Mouse (Mus musculus): ENCODE results near the gene Clnk.
A peak's percentile ranks its signal among the peaks of the same experiment; 100 is the strongest.

Gene Clnk

GRCm38 (mm10) chr5:38708940-38709581 is 167.6 kb downstream of the Clnk start:
- no peak for DNase-seq (ENCODE audit: low read depth)

GRCm38 (mm10) chr5:38707364-38708075 is 169.1 kb downstream of the Clnk start:
- no peak for DNase-seq (ENCODE audit: low read depth)

- DNase-seq (ENCODE audit: low read depth): no peak
Measured at GRCm38 (mm10) chr5:38702941-38703340, 173.7 kb downstream of the Clnk start.

GRCm38 (mm10) chr5:38702091-38702490 is 174.5 kb downstream of the Clnk start:
- DNase-seq (ENCODE audit: low read depth): no peak

- no peak for DNase-seq (ENCODE audit: low read depth)
Measured at GRCm38 (mm10) chr5:38698466-38698865, 178.1 kb downstream of the Clnk start.

- no peak for DNase-seq (ENCODE audit: low read depth)
Measured at GRCm38 (mm10) chr5:38698046-38698445, 178.6 kb downstream of the Clnk start.

- no peak for DNase-seq (ENCODE audit: low read depth)
Measured at GRCm38 (mm10) chr5:38696616-38697375, 179.8 kb downstream of the Clnk start.

- no peak for DNase-seq (ENCODE audit: low read depth)
Measured at GRCm38 (mm10) chr5:38692859-38693258, 183.8 kb downstream of the Clnk start.

GRCm38 (mm10) chr5:38689186-38689585 is 187.4 kb downstream of the Clnk start:
- no peak for DNase-seq (ENCODE audit: low read depth)

- no peak for DNase-seq (ENCODE audit: low read depth)
Measured at GRCm38 (mm10) chr5:38687694-38688093, 188.9 kb downstream of the Clnk start.

GRCm38 (mm10) chr5:38684164-38684911 is 192.3 kb downstream of the Clnk start, which contains the start of gene Zfp518b:
Gene Zfp518b (minus strand): TSS chr5:38684826.
- DNase-seq (ENCODE audit: low read depth): peak; percentile 62

- no peak for DNase-seq (ENCODE audit: low read depth)
Measured at GRCm38 (mm10) chr5:38658836-38659235, 217.8 kb downstream of the Clnk start.

Measured in induced T-regulatory cell, adult 2 months (primary cell).